Mouse (Mus musculus): Measurements from ENCODE around the gene Zmym4. TPM values are rescaled to one million over a fixed set of nuclear protein-coding genes. Genes with fewer than 3 reads are reported as not detected.

Zmym4 gene
- total RNA-seq, 2 experiments from 2014 or later, result 42.9 to 46.7 TPM

DNA sequence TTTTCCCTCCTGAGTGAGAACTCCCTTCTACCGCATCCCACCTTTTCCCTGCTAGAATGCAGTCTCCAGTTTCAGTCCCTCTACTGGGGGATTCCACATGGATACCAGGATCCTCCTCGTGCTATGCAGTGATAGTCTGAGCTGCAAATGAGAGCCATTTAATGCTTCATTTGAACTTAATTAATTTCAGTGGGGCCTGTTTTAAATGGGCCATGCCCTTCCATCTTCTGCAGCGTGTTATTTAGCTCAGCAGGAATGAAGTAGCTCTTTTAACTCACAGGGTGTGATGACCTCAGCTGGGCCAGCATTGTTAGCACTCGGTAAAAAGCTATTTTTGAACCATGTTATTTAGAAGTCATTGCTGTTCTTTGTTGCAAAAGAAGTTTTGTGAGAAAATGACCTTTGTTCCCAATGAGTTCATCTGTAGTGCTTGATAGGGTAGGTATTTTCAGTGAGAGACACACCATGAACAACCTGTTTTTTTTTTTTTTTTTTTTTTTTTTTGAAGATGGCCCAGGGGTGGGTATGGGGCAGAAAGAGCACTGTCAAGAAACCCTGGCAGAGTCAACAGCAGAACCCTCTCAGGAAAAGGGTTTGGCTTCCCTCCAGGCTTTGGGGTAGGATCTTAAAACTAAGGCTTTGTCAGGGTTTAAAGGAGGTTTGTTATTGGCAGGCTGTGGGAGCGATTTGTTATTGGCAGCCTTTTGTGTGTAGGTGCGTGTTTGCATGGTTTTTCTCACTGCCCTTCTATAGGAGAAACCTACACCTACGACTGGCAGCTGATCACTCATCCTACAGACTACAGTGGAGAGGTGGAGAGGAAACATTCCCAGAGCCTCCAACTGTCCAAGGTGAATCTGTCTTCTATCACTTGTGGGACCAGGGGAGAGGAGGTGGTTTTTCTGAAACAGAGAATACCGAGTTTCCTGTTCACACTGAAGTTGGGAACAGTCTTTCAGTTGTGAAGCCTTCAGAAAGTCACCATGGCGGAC lies 144.7 kb downstream of the Zmym4 start:
- no peak for DNase-seq

DNA sequence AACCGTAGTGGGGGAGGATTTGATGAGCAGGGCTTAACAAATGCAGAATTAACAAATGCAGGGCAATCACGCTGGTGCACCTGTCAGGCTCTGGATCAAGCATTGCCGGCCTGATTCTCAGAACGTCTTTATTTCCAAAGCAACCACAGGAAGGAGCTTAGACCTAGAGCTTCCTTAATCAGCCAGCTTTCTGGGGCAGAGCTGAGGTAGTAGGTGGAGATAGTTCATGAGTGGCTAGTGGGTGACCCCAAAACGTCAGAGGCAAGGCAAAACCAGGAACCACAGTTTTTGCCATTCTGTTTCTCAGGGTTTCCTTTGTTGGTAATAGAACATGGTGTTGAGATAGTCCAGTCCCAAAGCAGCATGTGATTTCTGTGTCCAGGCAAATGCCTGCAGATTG lies 153.1 kb downstream of the Zmym4 start:
- no peak for DNase-seq

GRCm38 (mm10) chr4:126813212-126813611 lies 154.7 kb downstream of the Zmym4 start:
- no peak for DNase-seq

Other genes starting within 250 kb of the Zmym4 start
- not detected for gene Tfap2e, start 231.9 kb downstream of the Zmym4 start, total RNA-seq (2021)
- gene Ncdn, start 214.7 kb downstream of the Zmym4 start, total RNA-seq (2021), result 10 to 100 TPM; 31.7 to 36.1 TPM
- 10 to 100 TPM; 37.1 to 37.6 TPM for gene AU040320, start 214.6 kb downstream of the Zmym4 start, total RNA-seq (2021)
- gene Sfpq, start 53.2 kb upstream of the Zmym4 start, total RNA-seq (2021), result 100 to 1,000 TPM; 145 to 225 TPM
- gene Zmym1, start 93.0 kb upstream of the Zmym4 start, total RNA-seq (2021), result 1 to 10 TPM; 7.7 to 7.8 TPM
- 10 to 100 TPM; 12.0 to 15.3 TPM for gene Zmym6, start 109.2 kb upstream of the Zmym4 start, total RNA-seq (2021)
- gene Tmem35b, start 155.6 kb upstream of the Zmym4 start, total RNA-seq (2021), result 10 to 100 TPM; 14.8 to 22.8 TPM
- gene Dlgap3, start 201.1 kb upstream of the Zmym4 start, total RNA-seq (2021), result 1 to 10 TPM; 3.1 to 5.6 TPM

All from adrenal gland, postnatal 36 days (tissue).